Mouse (Mus musculus): Measurements from ENCODE around the gene Dctn3. TPM values are rescaled to one million over a fixed set of nuclear protein-coding genes. Genes with fewer than 3 reads are reported as not detected.

Dctn3 gene
- polyA plus RNA-seq, 1 experiment from 2014 or later = 143 TPM

DNA sequence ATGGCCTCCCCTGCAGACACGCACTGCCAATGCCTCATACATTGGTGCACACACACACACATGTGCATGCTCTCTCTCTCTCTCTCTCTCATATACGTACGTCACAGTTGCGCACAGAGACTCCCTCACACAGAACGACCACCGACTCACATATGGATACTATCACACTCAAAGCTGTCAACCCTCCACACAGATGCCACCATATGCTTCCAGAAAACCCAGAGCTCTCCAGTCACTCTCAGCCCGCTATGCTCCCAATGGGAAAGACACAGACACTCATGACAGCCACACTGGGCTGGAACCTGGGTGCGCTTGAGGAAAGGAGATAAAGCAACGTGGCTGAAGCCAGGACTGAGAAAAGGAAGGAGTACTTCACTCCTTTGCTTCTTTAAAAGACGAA, 41.0 kb downstream of the Dctn3 start:
- Histone ChIP-seq H3K4me1 (ENCODE audit: control insufficient read depth, insufficient read depth, low read length) (peaks cover 34% of the 10 kb centered on the region), H3K9me3 (ENCODE audit: control insufficient read depth, low read length) (no peaks in the 10 kb centered on the region), H3K9ac (ENCODE audit: low read depth, low read length) (no peak overlapping the region), H3K4me3 (ENCODE audit: low read length) (no peak overlapping the region), H3K27ac (ENCODE audit: low read length) (no peak overlapping the region), H3K36me3 (ENCODE audit: control insufficient read depth, insufficient read depth, low read length) (no peaks in the 10 kb centered on the region), H3K27me3 (replicated peaks; ENCODE audit: control insufficient read depth, insufficient read depth, low read length) (peaks cover 9% of the 10 kb centered on the region; the same call in 1 of the 2 replicates), H3K4me2 (ENCODE audit: low read depth, low read length) (no peak overlapping the region)
- 67% methylated on average over 10 of the region's 10 CpGs for WGBS
- no peak for ATAC-seq

DNA sequence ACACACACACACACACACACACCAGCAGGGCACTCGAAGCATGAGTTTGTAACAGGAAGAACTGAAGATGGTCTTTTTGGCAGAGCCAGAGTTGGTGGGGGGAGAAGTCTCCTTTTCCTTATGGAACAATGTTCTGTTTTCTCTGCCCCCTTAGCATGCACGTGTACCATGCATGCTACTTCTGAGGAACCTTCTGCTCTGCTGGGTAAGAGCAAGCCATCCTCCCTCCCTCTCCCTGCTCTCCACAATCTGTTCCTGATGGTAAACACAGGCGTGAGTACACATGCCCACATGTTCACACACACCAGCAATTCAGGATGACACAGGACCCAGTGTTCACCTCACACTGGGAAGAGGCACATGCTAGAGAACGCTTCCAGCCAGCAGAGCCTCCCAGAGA, 41.8 kb downstream of the Dctn3 start:
- H3K9ac ChIP-seq (ENCODE audit: low read depth, low read length) = no peak overlapping the region
- H3K4me1 ChIP-seq (ENCODE audit: control insufficient read depth, insufficient read depth, low read length) = peaks cover 37% of the 10 kb centered on the region
- H3K27me3 ChIP-seq (replicated peaks; ENCODE audit: control insufficient read depth, insufficient read depth, low read length) = peaks cover 9% of the 10 kb centered on the region; the same call in 1 of the 2 replicates
- ATAC-seq = no peak
- no peak overlapping the region for H3K4me2 ChIP-seq (ENCODE audit: low read depth, low read length)
- WGBS = 43% methylated on average over 4 of the region's 4 CpGs
- H3K27ac ChIP-seq (ENCODE audit: low read length) = no peak overlapping the region
- no peaks in the 10 kb centered on the region for H3K9me3 ChIP-seq (ENCODE audit: control insufficient read depth, low read length)
- H3K36me3 ChIP-seq (ENCODE audit: control insufficient read depth, insufficient read depth, low read length) = no peaks in the 10 kb centered on the region
- no peak overlapping the region for H3K4me3 ChIP-seq (ENCODE audit: low read length)

DNA sequence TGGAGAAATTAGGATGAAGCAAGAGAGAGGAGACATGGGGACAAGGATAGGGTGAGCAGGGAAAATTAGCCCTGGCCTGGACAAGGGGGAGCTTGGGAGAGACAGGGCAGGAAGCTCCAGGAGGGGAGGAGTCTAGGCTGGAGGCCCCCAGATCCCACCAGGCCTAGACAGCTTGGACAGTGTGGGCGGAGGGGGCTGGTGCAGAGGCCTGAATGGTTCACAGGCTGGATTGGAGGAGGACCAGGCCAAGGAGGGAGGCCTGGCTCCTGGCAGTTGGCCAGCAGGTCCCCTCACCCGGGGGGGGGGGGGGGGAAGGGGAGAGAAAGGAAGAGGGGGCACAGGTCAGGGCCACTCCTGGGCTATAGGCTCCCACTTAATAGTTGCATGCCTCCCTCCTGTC, 43.7 kb downstream of the Dctn3 start:
- Histone ChIP-seq H3K4me2 (ENCODE audit: low read depth, low read length) (no peak overlapping the region), H3K27ac (ENCODE audit: low read length) (no peak overlapping the region; the same call in 1 of the 2 replicates), H3K36me3 (ENCODE audit: control insufficient read depth, insufficient read depth, low read length) (no peaks in the 10 kb centered on the region), H3K4me3 (ENCODE audit: low read length) (no peak overlapping the region), H3K9me3 (ENCODE audit: control insufficient read depth, low read length) (no peaks in the 10 kb centered on the region), H3K4me1 (ENCODE audit: control insufficient read depth, insufficient read depth, low read length) (peaks cover 42% of the 10 kb centered on the region), H3K9ac (ENCODE audit: low read depth, low read length) (no peak overlapping the region), H3K27me3 (replicated peaks; ENCODE audit: control insufficient read depth, insufficient read depth, low read length) (peaks cover 9% of the 10 kb centered on the region; the same call in 1 of the 2 replicates)
- WGBS = no CpG with 5 or more reads among the region's 2 CpGs
- ATAC-seq = no peak

GRCm38 (mm10) chr4:41678863-41679262, 44.1 kb downstream of the Dctn3 start:
- no peak for ATAC-seq
- H3K27ac ChIP-seq (ENCODE audit: low read length) = no peak overlapping the region
- H3K36me3 ChIP-seq (ENCODE audit: control insufficient read depth, insufficient read depth, low read length) = no peaks in the 10 kb centered on the region
- no peak overlapping the region for H3K4me3 ChIP-seq (ENCODE audit: low read length)
- peaks cover 9% of the 10 kb centered on the region; the same call in 1 of the 2 replicates for H3K27me3 ChIP-seq (replicated peaks; ENCODE audit: control insufficient read depth, insufficient read depth, low read length)
- H3K9ac ChIP-seq (ENCODE audit: low read depth, low read length) = no peak overlapping the region
- peaks cover 42% of the 10 kb centered on the region for H3K4me1 ChIP-seq (ENCODE audit: control insufficient read depth, insufficient read depth, low read length)
- H3K4me2 ChIP-seq (ENCODE audit: low read depth, low read length) = no peak overlapping the region
- H3K9me3 ChIP-seq (ENCODE audit: control insufficient read depth, low read length) = no peaks in the 10 kb centered on the region
- 61% methylated on average over 6 of the region's 6 CpGs for WGBS

DNA sequence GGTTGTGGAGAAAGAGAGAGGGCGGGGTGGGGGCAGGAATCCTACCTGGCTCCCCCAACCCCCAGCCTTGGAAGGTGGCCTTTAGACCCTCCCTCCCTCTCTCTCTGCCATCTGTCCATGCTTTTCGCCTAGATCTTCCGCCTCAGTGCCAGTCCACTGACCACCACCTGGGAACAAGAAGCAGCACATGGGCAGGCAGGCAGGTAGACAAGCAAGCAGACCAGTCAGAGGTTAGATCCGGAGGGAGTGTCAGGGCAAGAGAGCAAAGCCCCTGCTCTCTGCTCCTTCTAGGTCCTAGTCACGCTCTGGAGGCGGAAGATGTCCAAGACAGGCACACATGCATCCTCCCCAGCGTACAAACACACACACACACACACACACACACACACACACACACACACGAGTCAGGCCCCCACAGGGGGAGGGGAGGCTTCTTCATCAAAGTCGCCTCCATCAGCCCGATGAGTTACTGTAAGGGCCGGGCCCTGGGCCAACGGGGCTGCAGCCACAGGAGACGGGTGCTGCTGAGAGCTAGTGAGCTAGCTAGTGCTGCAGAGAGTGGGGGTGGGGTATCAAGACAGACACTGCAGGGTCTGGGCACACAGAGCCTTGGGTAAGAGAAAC, 45.9 kb downstream of the Dctn3 start:
- Histone ChIP-seq H3K4me1 (ENCODE audit: control insufficient read depth, insufficient read depth, low read length) (peaks cover 42% of the 10 kb centered on the region), H3K36me3 (ENCODE audit: control insufficient read depth, insufficient read depth, low read length) (no peaks in the 10 kb centered on the region), H3K9ac (ENCODE audit: low read depth, low read length) (no peak overlapping the region), H3K27ac (ENCODE audit: low read length) (no peak overlapping the region), H3K27me3 (replicated peaks; ENCODE audit: control insufficient read depth, insufficient read depth, low read length) (peaks cover 6% of the 10 kb centered on the region; the same call in 1 of the 2 replicates), H3K4me3 (ENCODE audit: low read length) (no peak overlapping the region), H3K4me2 (ENCODE audit: low read depth, low read length) (no peak overlapping the region), H3K9me3 (ENCODE audit: control insufficient read depth, low read length) (no peaks in the 10 kb centered on the region)
- 49% methylated on average over 12 of the region's 13 CpGs for WGBS
- peak; percentile 72 for ATAC-seq

- WGBS = 54% methylated on average over 17 of the region's 17 CpGs
These were observed 46.5 kb downstream of the Dctn3 start for GRCm38 (mm10) chr4:41676248-41677005.

GRCm38 (mm10) chr4:41673186-41673585, 49.8 kb downstream of the Dctn3 start:
- no peak overlapping the region for H3K4me3 ChIP-seq (ENCODE audit: low read length)
- H3K27me3 ChIP-seq (replicated peaks; ENCODE audit: control insufficient read depth, insufficient read depth, low read length) = 0 out of 2 replicates have a peak, but pooled peaks cover 6% of the 10 kb centered on the region
- 75% methylated on average over 19 of the region's 19 CpGs for WGBS
- H3K36me3 ChIP-seq (ENCODE audit: control insufficient read depth, insufficient read depth, low read length) = no peaks in the 10 kb centered on the region
- no peak overlapping the region for H3K4me2 ChIP-seq (ENCODE audit: low read depth, low read length)
- no peak overlapping the region for H3K27ac ChIP-seq (ENCODE audit: low read length)
- H3K9me3 ChIP-seq (ENCODE audit: control insufficient read depth, low read length) = no peaks in the 10 kb centered on the region
- peaks cover 21% of the 10 kb centered on the region for H3K4me1 ChIP-seq (ENCODE audit: control insufficient read depth, insufficient read depth, low read length)
- H3K9ac ChIP-seq (ENCODE audit: low read depth, low read length) = no peak overlapping the region
- no peak for ATAC-seq

More at GRCm38 (mm10) chr4:41676248-41677005, 46.5 kb downstream of the Dctn3 start:
- H3K27me3 ChIP-seq (replicated peaks; ENCODE audit: control insufficient read depth, insufficient read depth, low read length) = 0 out of 2 replicates have a peak, but pooled peaks cover 4% of the 10 kb centered on the region
- H3K9ac ChIP-seq (ENCODE audit: low read depth, low read length) = no peak overlapping the region
- no peak for ATAC-seq
- H3K36me3 ChIP-seq (ENCODE audit: control insufficient read depth, insufficient read depth, low read length) = no peaks in the 10 kb centered on the region
- no peak overlapping the region for H3K4me2 ChIP-seq (ENCODE audit: low read depth, low read length)
- peak overlapping the region; percentile 28; the same call in 1 of the 2 replicates for H3K27ac ChIP-seq (ENCODE audit: low read length)
- H3K4me1 ChIP-seq (ENCODE audit: control insufficient read depth, insufficient read depth, low read length) = peaks cover 41% of the 10 kb centered on the region
- H3K9me3 ChIP-seq (ENCODE audit: control insufficient read depth, low read length) = no peaks in the 10 kb centered on the region
- no peak overlapping the region for H3K4me3 ChIP-seq (ENCODE audit: low read length)

GRCm38 (mm10) chr4:41672522-41672963, 50.4 kb downstream of the Dctn3 start:
- Histone ChIP-seq H3K4me1 (ENCODE audit: control insufficient read depth, insufficient read depth, low read length) (peaks cover 21% of the 10 kb centered on the region), H3K9me3 (ENCODE audit: control insufficient read depth, low read length) (no peaks in the 10 kb centered on the region), H3K27me3 (replicated peaks; ENCODE audit: control insufficient read depth, insufficient read depth, low read length) (0 out of 2 replicates have a peak, but pooled peaks cover 9% of the 10 kb centered on the region), H3K9ac (ENCODE audit: low read depth, low read length) (0 out of 2 replicates have a peak overlapping the region, but pooled peaks have one; percentile 24), H3K4me3 (ENCODE audit: low read length) (no peak overlapping the region), H3K4me2 (ENCODE audit: low read depth, low read length) (no peak overlapping the region), H3K36me3 (ENCODE audit: control insufficient read depth, insufficient read depth, low read length) (no peaks in the 10 kb centered on the region), H3K27ac (ENCODE audit: low read length) (no peak overlapping the region)
- ATAC-seq = no peak
- 33% methylated on average over 8 of the region's 8 CpGs for WGBS

DNA sequence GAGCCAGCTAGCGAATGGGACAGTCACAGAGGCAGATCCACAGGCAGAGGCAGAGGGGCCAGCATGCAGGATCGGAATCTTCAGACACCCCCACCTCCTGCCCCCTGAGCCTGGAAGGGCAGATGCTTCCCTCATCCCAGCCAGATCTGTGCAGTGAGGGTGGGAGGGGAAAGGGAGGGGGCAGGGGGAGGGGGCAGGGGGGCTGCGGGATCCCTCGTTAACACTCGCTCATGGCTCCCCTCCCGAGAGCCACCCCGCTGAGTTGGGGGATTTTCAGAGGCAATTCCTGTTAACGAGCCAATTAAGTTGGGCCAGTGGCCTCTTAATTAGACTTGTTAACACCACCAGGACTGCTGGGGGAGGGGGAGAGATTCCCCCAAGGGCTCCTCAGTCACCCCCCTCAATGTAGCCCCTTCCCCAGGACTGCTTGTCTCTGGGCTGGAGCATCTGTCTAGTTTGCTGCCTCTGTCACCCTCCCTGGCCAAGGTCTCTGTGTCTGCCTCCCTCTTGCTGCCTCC, 50.9 kb downstream of the Dctn3 start:
- H3K4me1 ChIP-seq (ENCODE audit: control insufficient read depth, insufficient read depth, low read length) = peaks cover 17% of the 10 kb centered on the region
- WGBS = 22% methylated on average over 8 of the region's 8 CpGs
- peak; percentile 41 for ATAC-seq

More for the DNA sequence above, 50.9 kb downstream of the Dctn3 start:
- Histone ChIP-seq H3K4me3 (ENCODE audit: low read length) (no peak overlapping the region), H3K36me3 (ENCODE audit: control insufficient read depth, insufficient read depth, low read length) (no peaks in the 10 kb centered on the region), H3K9ac (ENCODE audit: low read depth, low read length) (0 out of 2 replicates have a peak overlapping the region, but pooled peaks have one; percentile 24), H3K4me2 (ENCODE audit: low read depth, low read length) (no peak overlapping the region), H3K9me3 (ENCODE audit: control insufficient read depth, low read length) (no peaks in the 10 kb centered on the region), H3K27ac (ENCODE audit: low read length) (no peak overlapping the region), H3K27me3 (replicated peaks; ENCODE audit: control insufficient read depth, insufficient read depth, low read length) (0 out of 2 replicates have a peak, but pooled peaks cover 9% of the 10 kb centered on the region)

Data from intestine, embryonic 16.5 days (tissue).